ENCODE assay signal across 27 mouse cellular contexts in genomic region chr13:100753011-100753410, GRCm38 (mm10). TPM values are rescaled to one million over a fixed set of nuclear protein-coding genes. Genes with fewer than 3 reads are reported as not detected.
DNase-seq lines count a peak whose midpoint lies in the region; ATAC-seq and TF ChIP-seq lines count a peak whose summit lies in the region.
"Had no signal": no experiment of that assay in that cellular context is flagged by ENCODE, and none has a peak within 500 bp of the region (broad histone marks: within the 10 kb centered on the region; RNA-seq: fewer than 3 reads in every experiment).

No protein-coding gene starts in this region.

- no peak for TF ChIP-seq CTCF in liver, embryonic 14.5 days (IDR thresholded peaks at IDR 0.05; ENCODE audit: low read depth)

- peak overlapping the region; percentile 16 for H3K4me2 ChIP-seq in liver, embryonic 11.5 days
- peak overlapping the region; percentile 33 for H3K4me2 ChIP-seq in liver, embryonic 14.5 days (ENCODE audit: low read depth)
- H3K4me2 ChIP-seq: embryonic facial prominence, embryonic 13.5 days; forebrain, embryonic 12.5 days; forebrain, embryonic 15.5 days; heart, embryonic 12.5 days; heart, embryonic 15.5 days; hindbrain, embryonic 14.5 days had no signal

- no peak for TF ChIP-seq EP300 in liver, embryonic 14.5 days (IDR thresholded peaks at IDR 0.05; ENCODE audit: low read depth)

- H3K27ac ChIP-seq in liver, embryonic 11.5 days (ENCODE audit: low read depth, low read length) = peak overlapping the region; percentile 75
- H3K27ac ChIP-seq in liver, embryonic 14.5 days = no peak overlapping the region
- H3K27ac ChIP-seq: embryonic facial prominence, embryonic 10.5 days; embryonic facial prominence, embryonic 13.5 days; forebrain, embryonic 12.5 days; forebrain, embryonic 15.5 days; heart, embryonic 15.5 days; hindbrain, embryonic 14.5 days; hindbrain, postnatal 0 days had no signal

- H3K27me3 ChIP-seq in liver, embryonic 11.5 days (replicated peaks; ENCODE audit: control insufficient read depth, insufficient read depth, low read length) = no peaks in the 10 kb centered on the region
- no peaks in the 10 kb centered on the region for H3K27me3 ChIP-seq in liver, embryonic 14.5 days (ENCODE audit: control insufficient read depth, insufficient read depth, low read length)
- H3K27me3 ChIP-seq: embryonic facial prominence, embryonic 13.5 days; forebrain, embryonic 12.5 days; forebrain, embryonic 15.5 days; heart, embryonic 12.5 days; heart, embryonic 15.5 days had no signal

- ATAC-seq in liver, embryonic 11.5 days (replicated peaks; ENCODE audit: low FRiP score) = peak; percentile 62
- ATAC-seq in liver, embryonic 14.5 days (ENCODE audit: insufficient read depth) = peak; percentile 40; the same call in 1 of the 2 replicates
- ATAC-seq: activated CD4-positive, CD25-positive, alpha-beta regulatory T cell, adult 4 months; forebrain, embryonic 15.5 days; hindbrain, postnatal 0 days had no signal

- WGBS in liver, embryonic 11.5 days = 38% methylated on average over 6 of the region's 6 CpGs
- 24% methylated on average over 6 of the region's 6 CpGs for WGBS in liver, embryonic 14.5 days (ENCODE audit: insufficient replicate concordance)

- H3K9ac ChIP-seq in liver, embryonic 11.5 days (ENCODE audit: low read depth, low read length) = no peak overlapping the region; the same call in 1 of the 2 replicates
- peak overlapping the region; percentile 31 for H3K9ac ChIP-seq in liver, embryonic 14.5 days (replicated peaks)
- H3K9ac ChIP-seq: embryonic facial prominence, embryonic 13.5 days; forebrain, embryonic 12.5 days; forebrain, embryonic 15.5 days; heart, embryonic 12.5 days; heart, embryonic 15.5 days; hindbrain, embryonic 14.5 days had no signal

- peak; percentile 72 for DNase-seq in heart, adult 11 months
- DNase-seq in heart, adult 18-20 months = no peak
- DNase-seq in liver, embryonic 11.5 days (ENCODE audit: low spot score) = no peak
- DNase-seq in liver, embryonic 14.5 days (ENCODE audit: low read depth in 3 of 3, low spot score in 3 of 3) = no peak
- no peak for DNase-seq in retina, postnatal 1 day
- no peak for DNase-seq in MN1 (ENCODE audit: low spot score)
- no peak for DNase-seq in layer of hippocampus, adult 9-10 months (ENCODE audit: low spot score)
- DNase-seq: adrenal gland, adult 8-10 months; adrenal gland, postnatal 25 days; cerebellum, adult 11-12 months; cerebellum, adult 8-10 months; cerebellum, postnatal 10 days; cerebellum, postnatal 36 days; embryo, embryonic 11 days; gastrocnemius, postnatal 10 days; gastrocnemius, postnatal 36 days; heart, postnatal 10 days; heart, postnatal 4 days had no signal

- no peaks in the 10 kb centered on the region for H3K36me3 ChIP-seq in liver, embryonic 11.5 days (ENCODE audit: control insufficient read depth, insufficient read depth, low read length)
- H3K36me3 ChIP-seq in liver, embryonic 14.5 days (replicated peaks; ENCODE audit: control insufficient read depth, insufficient read depth, low read depth) = no peaks in the 10 kb centered on the region
- H3K36me3 ChIP-seq: embryonic facial prominence, embryonic 10.5 days; embryonic facial prominence, embryonic 13.5 days; forebrain, embryonic 12.5 days; forebrain, embryonic 15.5 days; heart, embryonic 12.5 days; heart, embryonic 15.5 days had no signal

- peaks cover 34% of the 10 kb centered on the region for H3K4me1 ChIP-seq in liver, embryonic 11.5 days (replicated peaks; ENCODE audit: control insufficient read depth, insufficient read depth, low read length)
- peaks cover 32 to 39% of the 10 kb centered on the region in 2 experiments for H3K4me1 ChIP-seq in liver, embryonic 14.5 days (replicated peaks; ENCODE audit: control insufficient read depth in 2 of 2, insufficient read depth in 2 of 2, low read length in 1 of 2)
- H3K4me1 ChIP-seq: embryonic facial prominence, embryonic 10.5 days; embryonic facial prominence, embryonic 13.5 days; forebrain, embryonic 12.5 days; forebrain, embryonic 15.5 days; heart, embryonic 15.5 days had no signal

- no peaks in the 10 kb centered on the region for H3K9me3 ChIP-seq in liver, embryonic 11.5 days (ENCODE audit: control insufficient read depth, low read length)
- no peaks in the 10 kb centered on the region for H3K9me3 ChIP-seq in liver, embryonic 14.5 days (ENCODE audit: control insufficient read depth, low read length)
- H3K9me3 ChIP-seq: embryonic facial prominence, embryonic 10.5 days; embryonic facial prominence, embryonic 13.5 days; forebrain, embryonic 12.5 days; forebrain, embryonic 15.5 days; heart, embryonic 12.5 days; heart, embryonic 15.5 days had no signal

- H3K4me3 ChIP-seq in liver, embryonic 11.5 days (ENCODE audit: low read depth, low read length) = no peak overlapping the region
- H3K4me3 ChIP-seq in liver, embryonic 14.5 days (ENCODE audit: insufficient read depth in 1 of 2, low read depth in 2 of 2, low read length in 2 of 2) = no peak overlapping the region
- H3K4me3 ChIP-seq: embryonic facial prominence, embryonic 10.5 days; embryonic facial prominence, embryonic 13.5 days; forebrain, embryonic 12.5 days; forebrain, embryonic 15.5 days; heart, embryonic 12.5 days; heart, embryonic 15.5 days had no signal

RNA-seq across cellular contexts. Expression of gene Mrps36, which starts 8.6 kb away (rescaled TPM):
- 100 to 1,000 TPM; 165 to 196 TPM for total RNA-seq in heart, adult 18-20 months (2021)
- polyA plus RNA-seq in liver, embryonic 11.5 days (2014; fragmentation: Nextera tagmentation; extraction: Ambion mirVana) = 238 and 241 TPM in 2 replicates
- polyA plus RNA-seq in liver, embryonic 14.5 days (2012; rRNA removed) = 33.5 and 56.1 TPM in 2 replicates
- 135 and 150 TPM in 2 replicates for polyA plus RNA-seq in liver, embryonic 14.5 days (2014; fragmentation: Nextera tagmentation; extraction: Ambion mirVana)

RNA-seq across cellular contexts. Expression of gene Cdk7, which starts 22.3 kb away (rescaled TPM):
- 10 to 100 TPM; 21.3 to 22.2 TPM for total RNA-seq in heart, adult 18-20 months (2021)
- 92.0 and 97.2 TPM in 2 replicates for polyA plus RNA-seq in liver, embryonic 11.5 days (2014; fragmentation: Nextera tagmentation; extraction: Ambion mirVana)
- polyA plus RNA-seq in liver, embryonic 14.5 days (2012; rRNA removed) = 11.7 and 16.6 TPM in 2 replicates
- 36.7 and 40.2 TPM in 2 replicates for polyA plus RNA-seq in liver, embryonic 14.5 days (2014; fragmentation: Nextera tagmentation; extraction: Ambion mirVana)

RNA-seq across cellular contexts. Expression of gene Cenph, which starts 22.7 kb away (rescaled TPM):
- total RNA-seq in heart, adult 18-20 months (2021) = not detected
- polyA plus RNA-seq in liver, embryonic 11.5 days (2014; fragmentation: Nextera tagmentation; extraction: Ambion mirVana) = 73.0 and 77.5 TPM in 2 replicates
- 13.9 and 26.6 TPM in 2 replicates for polyA plus RNA-seq in liver, embryonic 14.5 days (2012; rRNA removed)
- 40.2 and 40.3 TPM in 2 replicates for polyA plus RNA-seq in liver, embryonic 14.5 days (2014; fragmentation: Nextera tagmentation; extraction: Ambion mirVana)

RNA-seq across cellular contexts. Expression of gene Ccnb1, which starts 33.4 kb away (rescaled TPM):
- total RNA-seq in heart, adult 18-20 months (2021) = 1 to 10 TPM in 1 of 2 experiments, under 1 TPM in 1; 0.57 to 1.1 TPM
- polyA plus RNA-seq in liver, embryonic 11.5 days (2014; fragmentation: Nextera tagmentation; extraction: Ambion mirVana) = 343 and 384 TPM in 2 replicates
- 100 and 123 TPM in 2 replicates for polyA plus RNA-seq in liver, embryonic 14.5 days (2012; rRNA removed)
- 255 and 287 TPM in 2 replicates for polyA plus RNA-seq in liver, embryonic 14.5 days (2014; fragmentation: Nextera tagmentation; extraction: Ambion mirVana)
